Mouse (Mus musculus) frontal cortex, adult (tissue): ENCODE data around the gene Cox7c.
"Not testable (repeated sequence)": the region's sequence is repeated elsewhere in the genome, so short reads cannot be mapped to it uniquely, and the experiment has no call there.

ENCODE experiments used
- ATAC-seq: cut with Nextera tagmentation; 2 replicates; pipeline ENCODE4 v1.9.2; 2017; ENCODE audit warnings: mild to moderate bottlenecking, moderate library complexity, mixed read lengths; ENCODE audit not compliant: low TSS enrichment

Cox7c gene

DNA sequence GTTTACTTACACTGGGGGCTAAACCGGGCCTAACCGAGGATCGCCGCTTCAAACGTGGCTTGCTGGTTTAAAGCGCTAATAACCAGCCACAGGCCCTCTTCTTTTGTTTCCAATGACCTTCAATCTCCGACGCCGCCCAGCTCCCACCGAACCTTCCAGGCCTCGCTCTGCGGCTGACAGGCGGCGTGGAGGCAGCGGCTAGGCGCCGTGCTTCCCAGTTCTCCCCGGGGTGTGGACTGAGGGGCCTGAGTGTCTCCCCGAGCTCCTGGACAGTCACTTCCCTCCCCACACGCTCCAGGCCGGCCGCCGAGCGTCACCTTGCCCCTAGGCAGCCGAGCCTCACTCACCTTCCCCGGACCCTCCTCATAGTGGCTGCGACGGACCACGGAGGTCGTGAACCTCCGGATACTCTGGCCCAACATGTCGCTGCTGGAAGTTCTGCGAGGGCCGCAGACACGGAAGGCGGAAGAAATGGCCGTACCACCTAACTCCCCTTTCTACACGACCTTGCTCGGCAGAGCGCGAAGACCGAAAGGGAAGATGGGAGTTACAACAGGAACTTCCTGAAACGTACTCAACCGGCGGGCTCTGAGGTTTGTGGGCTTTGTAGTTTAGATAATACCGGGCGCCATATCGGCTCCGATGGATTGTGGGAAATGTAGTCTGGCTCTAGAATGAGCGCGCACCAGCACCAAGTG is at the start of gene Cox7c:
Gene Cox7c (minus strand): TSS at position 651 of the 698 bp plus-strand sequence.
- ATAC-seq = peak; percentile 100

DNA sequence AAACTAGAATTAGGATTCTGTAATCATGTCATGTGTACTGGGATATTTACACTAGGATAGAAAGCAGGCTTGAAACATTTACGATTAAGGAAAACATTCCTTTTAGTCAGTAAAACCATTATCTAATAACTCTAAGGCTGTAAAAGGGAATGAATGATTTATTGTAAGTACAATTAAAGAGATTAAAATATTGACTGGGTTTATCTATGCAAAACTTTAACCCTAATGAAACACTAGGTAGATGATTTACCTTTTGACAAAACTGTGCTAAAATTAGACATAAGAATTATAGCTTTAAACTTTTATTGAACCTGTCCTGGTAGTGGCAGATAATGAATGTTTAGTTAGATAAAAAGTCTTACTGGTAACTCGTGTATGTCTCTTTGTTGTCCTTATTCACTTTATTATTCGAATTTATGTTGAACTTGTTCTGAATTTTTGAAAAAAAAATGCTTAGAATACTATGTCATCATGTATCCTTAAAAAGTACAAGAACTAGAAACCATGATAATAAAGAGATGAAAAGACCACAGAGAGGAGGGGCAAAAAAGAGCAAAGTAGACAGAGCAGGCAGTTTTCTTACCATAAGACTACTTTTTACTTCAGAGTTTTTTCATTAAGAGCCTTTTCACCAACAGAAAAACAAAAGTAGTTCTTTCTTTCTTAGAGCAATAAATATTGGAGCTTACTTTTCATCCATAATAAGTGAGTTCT is 21.5 kb upstream of the Cox7c start:
- ATAC-seq = no peak

DNA sequence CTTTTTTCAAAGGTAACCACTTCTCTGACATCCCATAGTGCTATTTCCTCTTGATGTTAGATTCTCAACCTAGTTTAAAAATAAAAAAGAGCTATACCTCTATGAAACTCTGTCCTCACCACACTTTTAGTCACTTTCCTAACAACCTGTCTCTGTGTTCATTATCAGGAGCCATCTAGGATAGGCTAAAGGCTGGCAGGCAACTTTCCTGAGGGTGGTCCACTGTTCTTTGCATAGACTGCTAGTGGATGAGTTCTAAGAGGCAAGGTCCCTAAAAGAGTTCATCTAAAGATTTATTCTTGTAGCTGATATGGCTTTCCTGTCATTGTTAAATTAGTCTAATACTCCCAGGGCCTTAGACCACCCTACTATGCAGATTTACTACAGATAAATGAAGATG is 20.8 kb upstream of the Cox7c start:
- ATAC-seq = no peak

DNA sequence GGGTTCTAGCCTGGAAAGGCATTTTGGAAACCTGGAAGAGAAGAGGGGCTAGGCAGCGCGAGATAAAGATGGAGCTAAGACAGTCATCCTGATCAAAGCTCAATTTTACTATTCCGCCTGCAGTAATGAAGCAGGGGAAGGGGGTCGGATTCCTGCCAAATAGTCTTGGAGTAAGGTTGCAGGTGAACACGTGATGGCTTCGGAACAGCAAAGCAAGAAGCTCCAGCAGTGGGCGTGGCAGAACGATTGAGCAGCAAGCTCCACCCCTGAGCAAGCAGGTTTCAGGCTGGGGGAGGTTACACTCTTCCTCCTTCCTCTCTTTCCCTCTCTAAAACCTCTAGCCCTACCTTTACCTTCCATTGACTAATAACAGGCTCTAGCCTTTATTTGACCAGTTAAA is 7.4 kb upstream of the Cox7c start:
- not testable (repeated sequence) for ATAC-seq

DNA sequence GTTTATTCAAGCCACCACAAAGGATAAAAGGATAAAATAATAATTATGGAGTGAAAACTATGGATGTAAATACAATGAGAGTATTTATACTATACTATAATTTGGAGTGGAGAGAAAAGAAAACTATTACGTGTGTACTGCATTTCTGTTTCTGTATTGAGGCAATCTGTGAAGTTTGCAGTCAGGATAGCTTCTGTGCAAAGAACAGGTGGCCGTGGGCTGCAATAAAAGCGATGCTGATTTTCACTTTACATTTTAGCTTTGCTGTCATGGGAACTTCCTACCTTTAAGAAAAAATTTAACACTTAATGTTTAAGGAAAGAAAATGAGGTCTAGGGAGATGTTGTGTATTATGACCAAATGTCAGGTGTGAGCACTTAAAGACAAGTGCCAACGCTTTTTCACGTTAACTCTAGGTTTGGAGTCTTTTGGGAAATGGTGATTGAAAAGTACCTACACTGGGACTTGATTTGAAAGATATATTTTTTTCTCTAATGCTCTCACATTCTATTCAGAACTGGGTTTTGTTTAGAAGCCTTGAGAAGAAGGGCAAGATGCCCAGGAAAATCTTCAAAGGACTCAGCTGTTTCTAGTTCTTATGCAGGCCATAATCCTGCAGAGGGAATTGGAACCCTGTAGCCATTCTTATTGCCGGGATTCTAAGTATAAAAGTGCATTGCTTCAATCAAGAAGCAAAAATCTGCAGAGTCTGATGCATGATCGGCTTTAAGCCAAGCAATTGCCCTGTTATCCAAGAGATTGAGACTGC is 41.6 kb downstream of the Cox7c start:
- peak; percentile 91 for ATAC-seq
